23 mouse cellular contexts compared by ENCODE assay signal in genomic region chr5:33210515-33210914, GRCm38 (mm10). TPM values are rescaled to one million over a fixed set of nuclear protein-coding genes. Genes with fewer than 3 reads are reported as not detected.
"Had no signal": no experiment of that assay in that cellular context is flagged by ENCODE, and none has a peak within 500 bp of the region (broad histone marks: within the 10 kb centered on the region; RNA-seq: fewer than 3 reads in every experiment).

No protein-coding gene starts in this region.

- H3K9ac ChIP-seq: heart, embryonic 12.5 days; hindbrain, embryonic 12.5 days; hindbrain, embryonic 14.5 days; intestine, embryonic 15.5 days; kidney, embryonic 15.5 days; limb, embryonic 12.5 days; liver, embryonic 13.5 days; liver, embryonic 15.5 days had no signal

- H3K27me3 ChIP-seq: heart, embryonic 12.5 days; hindbrain, embryonic 12.5 days; intestine, embryonic 15.5 days; kidney, embryonic 15.5 days; limb, embryonic 12.5 days; liver, embryonic 13.5 days; liver, embryonic 15.5 days had no signal

- H3K4me1 ChIP-seq: hindbrain, embryonic 12.5 days; intestine, embryonic 15.5 days; kidney, embryonic 15.5 days; limb, embryonic 10.5 days; limb, embryonic 12.5 days had no signal

- DNase-seq: gastrocnemius, adult 2 months; gastrocnemius, postnatal 10 days; gastrocnemius, postnatal 25 days; heart, adult 2 months; heart, postnatal 4 days; kidney, adult 2 months; kidney, adult 9 months; kidney, postnatal 25 days; liver, embryonic 13.5 days had no signal

- H3K4me3 ChIP-seq: gastrocnemius, adult 2 months; heart, adult 2 months; heart, embryonic 12.5 days; hindbrain, embryonic 10.5 days; hindbrain, embryonic 12.5 days; intestine, embryonic 15.5 days; kidney, embryonic 15.5 days; layer of hippocampus, adult 2 months; left cerebral cortex, adult 2 months; limb, embryonic 10.5 days; limb, embryonic 12.5 days; liver, embryonic 13.5 days; liver, embryonic 15.5 days had no signal

- H3K36me3 ChIP-seq: hindbrain, embryonic 10.5 days; hindbrain, embryonic 12.5 days; intestine, embryonic 15.5 days; kidney, embryonic 15.5 days; limb, embryonic 10.5 days; limb, embryonic 12.5 days; liver, embryonic 13.5 days had no signal

- H3K27ac ChIP-seq: gastrocnemius, adult 2 months; heart, adult 2 months; hindbrain, embryonic 10.5 days; hindbrain, embryonic 12.5 days; hindbrain, embryonic 14.5 days; intestine, embryonic 15.5 days; kidney, embryonic 15.5 days; kidney, postnatal 0 days; layer of hippocampus, adult 2 months; left cerebral cortex, adult 2 months; limb, embryonic 10.5 days; limb, embryonic 12.5 days; liver, embryonic 13.5 days; liver, embryonic 15.5 days had no signal

- H3K9me3 ChIP-seq: hindbrain, embryonic 10.5 days; hindbrain, embryonic 12.5 days; intestine, embryonic 15.5 days; kidney, embryonic 15.5 days; limb, embryonic 10.5 days; limb, embryonic 12.5 days; liver, embryonic 13.5 days; liver, embryonic 15.5 days had no signal

RNA-seq across cellular contexts. Expression of gene Spon2, which starts 7.7 kb away (rescaled TPM):
- total RNA-seq: granulocyte monocyte progenitor cell, adult 5-6 weeks had no signal
- polyA plus RNA-seq: inflammation-experienced regulatory T-cells, adult 6 months had no signal
